In the genomic region with DNA sequence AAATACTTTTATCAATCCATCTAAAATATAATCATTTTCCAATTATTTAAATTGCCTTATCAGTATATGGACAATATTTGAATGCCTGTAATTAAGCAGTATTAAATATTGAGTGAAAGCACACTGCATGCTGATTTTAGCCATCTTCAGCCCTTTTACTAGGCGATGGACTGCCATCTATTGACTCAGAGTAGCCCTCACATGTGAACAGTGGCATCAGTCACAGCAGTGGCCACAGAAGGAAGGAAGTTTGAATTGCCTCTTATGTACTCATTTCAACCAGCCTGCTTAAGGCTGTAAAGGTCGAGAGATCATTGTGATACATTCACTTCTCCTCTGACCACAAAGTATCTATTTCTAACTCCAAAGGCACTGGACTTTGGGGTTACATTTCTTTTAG, we compare ENCODE assay signal across 11 mouse cellular contexts.
DNase-seq lines count a peak whose midpoint lies in the region; ATAC-seq and TF ChIP-seq lines count a peak whose summit lies in the region.
"Had no signal": no experiment of that assay in that cellular context is flagged by ENCODE, and none has a peak within 500 bp of the region (broad histone marks: within the 10 kb centered on the region; RNA-seq: fewer than 3 reads in every experiment).

No protein-coding gene starts in this region.

- DNase-seq in embryo, embryonic 10 days (ENCODE audit: low spot score) = peak; percentile 46
- DNase-seq in embryo, embryonic 9.5 days (ENCODE audit: extremely low spot score) = no peak
- DNase-seq in layer of hippocampus, adult 2 months (ENCODE audit: low spot score in 2 of 2) = no peak
- no peak for DNase-seq in layer of hippocampus, adult 8-10 months (ENCODE audit: low spot score in 2 of 2)
- DNase-seq in NIH3T3 (ENCODE audit: low read depth) = peak; percentile 9
- no peak for DNase-seq in right cerebral cortex, postnatal 25 days
- no peak for DNase-seq in left cerebral cortex, adult 9 months (ENCODE audit: low spot score in 2 of 2)

- peak; percentile 74 for TF ChIP-seq CTCF in layer of hippocampus, adult 2 months (conservative IDR thresholded peaks at IDR 0.05)

- no peak overlapping the region for H3K27ac ChIP-seq in layer of hippocampus, adult 2 months
- H3K27ac ChIP-seq: forebrain, embryonic 15.5 days; hindbrain, embryonic 15.5 days had no signal

- ATAC-seq in megakaryocyte, adult 5-6 weeks (ENCODE audit: poor library complexity, severe bottlenecking) = peak; percentile 73
- ATAC-seq: forebrain, embryonic 15.5 days had no signal

- H3K4me3 ChIP-seq in layer of hippocampus, adult 2 months = no peak overlapping the region
- H3K4me3 ChIP-seq: forebrain, embryonic 15.5 days; hindbrain, embryonic 15.5 days; myocyte had no signal

Comparison
In these comparisons a context has a peak if more than half of its experiments do, and no peak if none do; other contexts are left out.
1. DNase-seq: peak in embryo, embryonic 10 days (single experiment) and NIH3T3 (single experiment); none in embryo, embryonic 9.5 days (single experiment), layer of hippocampus, adult 2 months (0 of 2), layer of hippocampus, adult 8-10 months (0 of 2), right cerebral cortex, postnatal 25 days (single experiment) and left cerebral cortex, adult 9 months (0 of 2).